Mouse (Mus musculus) embryo, embryonic 11.5 days (tissue): Measurements from ENCODE around the gene Pkp4.

Experiments used
- DNase-seq: peaks from one replicate; pipeline ENCODE4 v3.0.0-alpha.2; 2012; ENCODE audit warnings: low read depth, low spot score

Gene Pkp4

DNA sequence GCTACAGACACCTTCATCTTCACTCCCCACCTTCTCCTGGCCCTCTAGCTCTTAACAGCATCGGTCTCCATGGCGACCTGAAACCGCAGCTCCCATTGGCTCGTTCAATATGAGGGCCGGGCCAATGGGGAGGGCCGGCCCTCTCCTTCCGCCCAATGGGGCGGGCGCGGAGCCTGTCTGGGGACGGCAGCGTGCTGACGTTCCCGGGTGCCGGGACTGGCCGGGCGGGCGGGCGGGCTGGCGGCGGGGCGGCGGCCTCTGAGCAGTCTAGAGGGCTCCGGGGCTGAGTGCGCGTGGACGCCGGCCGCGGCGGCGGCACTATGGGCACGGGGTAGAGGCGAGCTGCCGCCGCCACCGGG is at the start of gene Pkp4, which contains the start of gene Ccdc148:
Gene Pkp4 (plus strand): TSS at position 246 of the 359 bp plus-strand sequence.
Gene Ccdc148 (minus strand): TSS at position 79 of the 359 bp plus-strand sequence.
- peak; percentile 86 for DNase-seq

GRCm38 (mm10) chr2:59129023-59129422 is 31.6 kb upstream of the Pkp4 start:
- no peak for DNase-seq

GRCm38 (mm10) chr2:59129821-59130220 is 30.8 kb upstream of the Pkp4 start:
- no peak for DNase-seq

DNA sequence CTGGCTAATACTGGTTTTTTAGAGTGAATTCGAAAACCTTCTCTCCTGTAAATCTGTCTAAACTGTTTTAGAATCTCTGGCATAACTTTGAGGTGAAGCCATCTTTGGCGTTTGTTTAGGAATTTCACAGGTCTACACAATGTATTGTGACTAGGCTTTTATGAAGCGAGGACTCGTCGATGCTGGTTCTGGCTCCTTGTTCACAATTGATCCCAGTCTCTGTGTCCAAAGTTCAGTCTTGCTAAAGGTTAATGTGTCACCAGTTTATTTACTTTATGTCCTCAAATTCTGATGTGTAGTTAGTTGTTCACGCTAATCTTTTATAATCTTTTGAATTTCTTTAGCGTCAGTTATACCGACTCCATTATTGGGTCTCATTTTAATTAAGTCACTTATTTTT is 29.6 kb upstream of the Pkp4 start:
- no peak for DNase-seq

DNA sequence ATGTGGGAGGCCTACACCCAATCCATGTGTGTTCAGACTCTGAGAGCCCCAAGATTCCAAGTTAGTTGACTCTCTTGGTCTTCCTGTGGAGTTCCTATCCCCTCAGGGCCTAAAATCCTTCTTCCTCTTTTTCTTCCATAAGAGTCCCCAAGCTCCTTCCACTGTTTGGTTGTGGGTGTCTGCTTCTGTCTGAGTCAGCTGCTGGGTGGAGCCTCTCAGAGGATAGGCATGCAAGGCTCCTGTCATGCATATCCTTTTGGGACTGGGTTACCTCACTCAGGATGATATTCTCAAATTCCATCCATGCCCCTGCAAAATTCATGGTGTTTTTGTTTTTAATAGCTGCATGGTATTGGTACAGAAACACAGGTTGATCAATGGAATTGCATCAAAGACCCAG is 5.2 kb upstream of the Pkp4 start:
- no peak for DNase-seq

DNA sequence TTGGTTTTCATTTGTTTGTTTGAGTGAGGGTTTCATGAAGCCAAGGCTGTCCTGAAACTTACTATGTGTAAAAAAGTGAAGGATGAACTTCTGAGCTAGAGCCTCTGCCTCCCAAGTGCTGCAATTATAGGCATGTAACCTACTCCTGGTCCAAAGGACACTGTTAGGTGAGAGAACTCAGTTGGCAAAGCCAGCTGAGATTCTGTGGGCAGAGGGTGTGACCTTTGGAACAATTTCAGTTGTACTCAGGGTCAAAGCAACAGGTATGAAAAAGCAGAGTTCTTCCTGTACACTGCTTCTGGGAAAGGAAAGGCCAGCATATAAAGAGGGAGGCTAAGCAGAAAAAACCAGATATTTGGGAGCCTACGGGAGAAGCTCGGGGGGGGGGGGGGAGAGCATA is 2.5 kb upstream of the Pkp4 start:
- DNase-seq: no peak

DNA sequence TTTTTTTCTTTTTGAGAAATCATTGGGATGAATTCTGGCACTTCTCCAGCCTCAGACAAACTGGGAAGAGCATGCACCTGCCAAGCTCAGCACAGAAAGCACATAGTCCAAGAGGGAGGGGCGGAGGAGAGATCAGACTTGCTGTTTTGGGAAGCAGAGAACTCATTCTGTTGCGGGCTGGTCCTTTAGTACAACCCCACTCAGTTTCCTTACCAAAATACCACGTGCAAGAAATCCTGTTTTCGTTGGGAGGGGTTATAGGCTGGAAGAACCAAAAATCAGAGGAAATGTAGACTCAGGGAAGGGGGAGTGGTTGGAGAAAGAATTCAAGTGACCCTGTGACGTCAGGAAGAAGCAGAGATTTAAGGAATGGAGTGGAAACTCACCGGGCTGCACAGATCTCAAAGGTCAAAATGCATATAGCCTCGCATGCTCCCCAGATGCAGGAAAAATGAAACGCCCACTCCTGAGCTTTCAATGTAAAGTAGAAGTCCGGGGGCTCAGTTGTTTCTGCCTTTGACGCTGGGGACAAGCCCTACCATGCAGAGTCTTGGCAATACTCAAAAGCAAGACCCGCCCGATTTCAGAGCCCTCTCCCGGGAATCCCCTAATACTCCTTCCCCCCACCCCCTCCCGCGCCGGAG is 567 bp upstream of the Pkp4 start:
- DNase-seq: no peak

- peak; percentile 20 for DNase-seq
These were observed 381 bp downstream of the Pkp4 start for GRCm38 (mm10) chr2:59161021-59161440.

DNA sequence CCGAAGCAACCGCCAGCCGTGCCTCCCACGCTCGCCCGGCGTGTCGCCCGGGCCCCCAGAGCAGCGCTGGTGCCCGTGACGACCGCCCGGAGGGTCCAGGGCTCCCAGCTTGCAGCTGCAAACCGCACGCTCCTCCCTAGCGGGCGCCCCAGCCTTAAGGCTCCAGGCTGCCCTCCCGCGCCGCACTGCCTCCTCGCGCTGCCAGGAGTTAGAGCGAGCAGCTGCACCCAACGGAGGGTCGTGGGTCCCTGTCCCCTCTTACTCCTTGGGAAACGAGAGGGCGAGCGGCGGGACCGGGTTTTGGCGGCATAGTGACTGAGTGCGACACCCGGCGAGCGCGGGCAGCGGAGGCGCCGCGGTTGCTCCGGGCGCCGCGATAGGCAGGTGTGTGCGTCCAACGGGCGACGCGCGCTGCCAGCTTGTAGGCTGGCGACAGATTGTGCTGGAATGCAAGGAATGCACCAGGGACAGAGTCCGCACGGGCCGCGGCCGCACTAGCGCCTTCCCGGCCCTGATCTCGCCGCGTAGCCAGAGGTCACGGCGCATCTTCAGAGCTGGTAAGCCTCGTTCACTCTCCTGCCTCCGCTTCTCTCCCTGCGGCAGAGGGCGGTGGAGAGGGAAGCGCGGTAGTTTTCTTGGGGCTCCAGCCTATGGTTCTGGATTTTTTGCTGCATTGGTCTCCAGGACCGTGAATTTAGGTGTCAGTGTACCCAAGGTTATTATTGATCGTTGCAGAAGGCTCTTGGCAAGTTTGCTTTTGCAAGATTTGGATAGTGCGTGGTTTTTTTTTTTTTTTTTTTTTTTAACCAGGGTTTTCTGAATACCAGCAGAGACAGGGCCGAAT is 1.0 kb downstream of the Pkp4 start:
- peak; percentile 53 for DNase-seq

GRCm38 (mm10) chr2:59162285-59162600 is 1.6 kb downstream of the Pkp4 start:
- DNase-seq: no peak

DNA sequence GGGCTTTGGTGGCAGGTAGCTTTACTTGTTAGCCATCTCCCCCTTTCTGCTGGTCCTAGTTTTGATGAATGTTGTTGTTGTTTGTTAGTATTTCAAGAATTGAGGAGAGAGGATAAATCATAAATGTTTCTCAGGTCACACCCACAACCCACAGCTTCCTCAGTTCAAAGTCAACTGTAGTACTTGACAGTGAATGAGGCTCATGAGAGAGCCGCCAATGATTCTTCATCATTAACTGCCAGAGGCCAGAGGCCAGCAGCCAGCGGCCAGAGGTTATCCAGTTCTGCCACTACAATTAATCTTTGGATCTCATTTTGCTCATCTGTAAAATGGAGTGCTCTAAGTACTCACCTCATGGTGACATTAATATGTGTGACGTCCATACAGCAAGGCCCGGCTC is 6.3 kb downstream of the Pkp4 start:
- DNase-seq: no peak

GRCm38 (mm10) chr2:59167830-59168229 is 7.2 kb downstream of the Pkp4 start:
- DNase-seq: no peak

DNA sequence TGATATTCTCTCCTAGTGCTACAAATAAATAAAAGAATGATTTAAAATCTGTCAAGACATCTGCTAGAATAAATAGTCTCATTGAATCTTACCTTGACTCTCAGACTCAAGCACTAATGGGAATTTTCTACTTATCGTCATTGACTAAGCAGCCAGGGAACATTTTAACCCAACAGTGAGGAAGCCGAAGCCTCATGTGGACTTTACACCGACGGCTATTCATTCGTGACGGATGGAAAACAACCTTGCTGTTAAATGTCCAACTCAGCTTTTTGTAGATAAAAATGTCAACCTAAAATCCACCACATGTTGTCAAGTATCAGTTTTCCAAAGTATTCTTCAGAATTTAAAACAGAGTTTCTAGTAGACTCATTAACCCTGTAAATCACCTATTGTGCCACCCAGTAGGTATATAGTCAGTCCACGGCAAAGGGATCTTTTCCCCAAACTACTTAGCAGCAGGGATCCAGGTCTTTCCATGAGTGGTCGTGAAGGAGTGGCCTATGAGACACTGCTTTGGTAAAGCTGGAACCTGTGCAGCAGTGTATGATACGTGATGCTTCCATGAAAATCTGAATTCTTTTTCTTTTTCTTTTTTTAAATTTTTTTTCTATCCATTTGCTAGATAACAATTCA is 9.0 kb downstream of the Pkp4 start:
- DNase-seq: no peak

- DNase-seq: no peak
These were observed 9.5 kb downstream of the Pkp4 start for GRCm38 (mm10) chr2:59170208-59170589.

GRCm38 (mm10) chr2:59170593-59170992 is 9.9 kb downstream of the Pkp4 start:
- no peak for DNase-seq

DNA sequence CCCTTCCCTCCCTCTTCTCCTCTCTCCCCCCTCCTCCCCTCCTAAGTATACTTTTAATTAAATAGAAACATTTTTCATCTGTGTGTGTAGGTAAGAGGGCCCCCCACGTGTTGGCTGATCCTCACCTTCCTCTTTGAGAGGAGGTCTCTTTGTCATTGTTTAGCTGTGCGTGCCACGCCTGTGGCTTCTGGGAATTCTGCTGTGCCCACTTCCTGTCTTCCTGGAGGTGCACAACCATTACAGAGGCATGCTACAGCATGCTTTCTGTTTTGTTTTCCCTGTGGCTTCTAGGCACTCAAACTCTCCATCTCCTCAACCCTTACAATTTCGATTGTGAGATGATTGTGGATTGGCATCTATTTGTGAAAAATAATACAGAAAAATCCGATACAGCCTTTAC is 10.9 kb downstream of the Pkp4 start:
- DNase-seq: no peak

GRCm38 (mm10) chr2:59175926-59176325 is 15.3 kb downstream of the Pkp4 start:
- DNase-seq: no peak

- no peak for DNase-seq
These were observed 17.5 kb downstream of the Pkp4 start for GRCm38 (mm10) chr2:59178191-59178590.

GRCm38 (mm10) chr2:59178960-59179359 is 18.3 kb downstream of the Pkp4 start:
- DNase-seq: no peak

DNA sequence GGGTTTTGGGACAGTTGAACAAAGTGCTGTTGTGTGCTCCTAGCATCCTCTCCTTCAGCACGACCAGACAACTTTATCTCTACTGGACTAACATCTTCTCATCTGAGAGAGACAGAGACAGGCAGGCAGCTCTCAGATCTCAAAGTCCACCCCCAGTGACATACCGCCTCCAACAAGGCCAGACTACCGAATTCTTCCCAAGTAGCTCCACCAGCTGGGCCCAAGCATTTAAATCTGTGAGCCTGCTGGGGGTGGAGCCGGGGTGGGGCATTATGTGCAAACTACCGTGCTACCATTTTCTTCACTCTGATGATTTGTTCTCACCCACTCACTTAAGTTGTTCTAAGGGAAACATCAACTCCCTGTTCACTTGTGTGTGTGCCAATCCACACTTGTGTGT is 18.8 kb downstream of the Pkp4 start:
- DNase-seq: no peak

DNA sequence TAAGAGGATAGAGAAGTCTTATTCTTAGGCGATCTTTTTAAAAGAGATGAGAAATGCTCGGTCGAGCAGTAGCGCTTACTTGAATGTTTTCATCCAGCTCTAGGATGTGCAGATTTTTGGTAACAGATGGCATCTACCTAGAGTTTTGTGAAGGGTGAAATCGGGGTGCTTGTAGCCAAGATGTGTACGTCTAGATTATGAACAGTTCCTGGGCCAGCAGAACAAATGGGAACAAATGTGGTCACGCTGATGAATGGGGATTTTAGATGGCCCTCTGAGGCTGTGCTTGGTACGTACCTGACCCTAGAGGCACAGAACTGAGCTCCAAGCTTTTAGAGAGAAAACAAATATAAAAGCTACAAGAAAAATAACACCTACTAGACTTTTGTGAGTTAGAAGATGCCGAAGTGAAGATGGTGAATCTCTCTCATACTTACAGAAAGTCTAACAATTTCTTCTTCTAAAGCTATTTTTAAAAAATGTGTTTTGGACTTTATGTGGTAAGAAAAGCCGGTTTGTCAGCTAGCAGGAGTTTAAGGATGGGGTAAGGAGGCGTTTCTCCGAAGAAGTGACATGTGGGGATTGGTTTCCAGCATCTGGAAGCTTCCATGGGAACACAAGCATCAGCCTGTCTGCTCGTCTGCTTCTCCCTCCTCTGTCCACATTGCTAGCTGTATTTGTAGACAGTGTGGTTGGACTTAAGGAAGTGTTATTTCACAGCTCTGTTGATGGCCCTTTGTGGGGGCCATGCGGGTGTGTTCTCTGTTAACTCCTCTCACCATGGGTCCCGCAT is 20.9 kb downstream of the Pkp4 start:
- no peak for DNase-seq

DNA sequence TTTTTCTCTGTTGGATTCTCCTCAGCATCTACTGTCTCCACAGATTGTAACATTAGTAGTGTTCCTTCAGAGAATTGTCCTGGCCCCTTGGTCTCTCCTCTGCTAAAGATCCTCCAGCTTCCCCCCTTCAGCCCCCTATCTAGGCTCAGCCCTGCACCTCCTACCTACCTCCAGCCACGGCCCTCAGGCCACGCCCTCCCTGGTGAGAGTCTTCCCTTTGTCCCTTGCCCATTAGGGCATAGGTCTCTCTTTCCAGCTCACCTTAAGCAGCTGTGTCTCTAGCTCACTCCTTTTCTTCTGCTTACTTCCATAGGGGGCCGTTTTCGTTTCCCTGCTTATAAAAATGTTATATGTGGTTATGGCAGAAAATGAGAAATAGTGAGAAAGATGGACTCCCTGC is 22.9 kb downstream of the Pkp4 start:
- no peak for DNase-seq
